ENCODE assay signal across 8 mouse cellular contexts in the genomic region with DNA sequence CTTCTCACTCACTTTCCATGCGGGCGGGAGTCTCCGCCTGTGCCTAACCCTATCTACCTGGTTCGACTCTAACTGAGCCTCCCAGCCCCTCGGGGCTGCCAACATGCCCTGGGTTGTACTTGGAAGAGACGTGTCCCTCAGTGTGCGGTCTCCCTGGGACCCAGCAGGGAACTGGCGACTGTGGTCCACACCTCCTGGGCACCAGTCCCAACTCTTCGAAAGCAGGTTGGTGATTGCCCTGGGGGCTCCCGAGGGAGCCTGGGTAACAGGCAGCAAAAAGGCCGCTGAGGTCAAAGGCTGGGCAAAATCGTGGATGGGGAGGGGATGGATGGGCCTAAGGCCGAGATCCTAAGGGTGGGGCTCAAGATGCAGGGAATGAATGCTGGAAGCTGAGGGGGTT. TPM values are rescaled to one million over a fixed set of nuclear protein-coding genes. Genes with fewer than 3 reads are reported as not detected.
DNase-seq lines count a peak whose midpoint lies in the region; ATAC-seq and TF ChIP-seq lines count a peak whose summit lies in the region.

No protein-coding gene starts in this region.

- no peaks in the 10 kb centered on the region for H3K36me3 ChIP-seq in spleen, adult 2 months (ENCODE audit: control insufficient read depth, insufficient read depth, low read length)
- peaks cover 8% of the 10 kb centered on the region for H3K36me3 ChIP-seq in limb, embryonic 12.5 days
- 0 out of 2 replicates have a peak, but pooled peaks cover 2% of the 10 kb centered on the region for H3K36me3 ChIP-seq in stomach, embryonic 14.5 days (ENCODE audit: control insufficient read depth, insufficient read depth, low read length)

- peaks cover 10% of the 10 kb centered on the region; the same call in 1 of the 2 replicates for H3K4me1 ChIP-seq in spleen, adult 2 months (ENCODE audit: control insufficient read depth, insufficient read depth, insufficient read length)
- H3K4me1 ChIP-seq in limb, embryonic 12.5 days (replicated peaks): peaks cover 18% of the 10 kb centered on the region
- peaks cover 17% of the 10 kb centered on the region for H3K4me1 ChIP-seq in stomach, embryonic 14.5 days (ENCODE audit: control insufficient read depth, insufficient read depth, low read length)

- TF ChIP-seq CTCF in spleen, adult 2 months (IDR thresholded peaks at IDR 0.05; ENCODE audit: extremely low read depth, insufficient read depth, insufficient read length, insufficient replicate concordance): no peak

- TF ChIP-seq POLR2A in spleen, adult 2 months (IDR thresholded peaks at IDR 0.05; ENCODE audit: low read depth, low read length): no peak

- H3K27me3 ChIP-seq in spleen, adult 2 months (ENCODE audit: control insufficient read depth, insufficient read depth, low read length): no peaks in the 10 kb centered on the region
- H3K27me3 ChIP-seq in limb, embryonic 12.5 days: peaks cover 2% of the 10 kb centered on the region; the same call in 1 of the 2 replicates
- no peaks in the 10 kb centered on the region for H3K27me3 ChIP-seq in stomach, embryonic 14.5 days (ENCODE audit: control insufficient read depth, insufficient read depth, low read length)

- peak overlapping the region; percentile 83 for H3K4me2 ChIP-seq in limb, embryonic 12.5 days
- peak overlapping the region; percentile 92 for H3K4me2 ChIP-seq in stomach, embryonic 14.5 days (replicated peaks; ENCODE audit: low read depth, low read length)

- DNase-seq in adrenal gland, postnatal 14 days: peak; percentile 77
- no peak for DNase-seq in adrenal gland, postnatal 4 days (ENCODE audit: low spot score in 2 of 2)
- DNase-seq in spleen, adult 2 months (ENCODE audit: low read depth in 1 of 2, low spot score in 2 of 2): no peak
- DNase-seq in spleen, adult 18-20 months: no peak
- no peak for DNase-seq in thymus, postnatal 10 days (ENCODE audit: low spot score in 2 of 2)
- DNase-seq in frontal cortex, adult 2 months (ENCODE audit: extremely low spot score in 1 of 2, low spot score in 1 of 2): no peak

- H3K9me3 ChIP-seq in limb, embryonic 12.5 days: no peaks in the 10 kb centered on the region
- no peaks in the 10 kb centered on the region for H3K9me3 ChIP-seq in stomach, embryonic 14.5 days (ENCODE audit: control insufficient read depth, low read depth, low read length)

- H3K4me3 ChIP-seq in spleen, adult 2 months (ENCODE audit: extremely low read depth, insufficient read depth, insufficient read length): no peak overlapping the region
- peak overlapping the region; percentile 98 for H3K4me3 ChIP-seq in limb, embryonic 12.5 days (replicated peaks)
- peak overlapping the region; percentile 82 for H3K4me3 ChIP-seq in stomach, embryonic 14.5 days (ENCODE audit: low read depth, low read length)

- ATAC-seq in limb, embryonic 12.5 days (ENCODE audit: insufficient number of reproducible peaks, insufficient read depth, low FRiP score, low TSS enrichment, low read depth): no peak
- no peak for ATAC-seq in stomach, embryonic 14.5 days (ENCODE audit: insufficient number of reproducible peaks, insufficient read depth, low FRiP score, low read depth)

- WGBS in spleen, adult 2 months: 83% methylated on average over 13 of the region's 13 CpGs
- WGBS in limb, embryonic 12.5 days: 67% methylated on average over 13 of the region's 13 CpGs
- 64% methylated on average over 13 of the region's 13 CpGs for WGBS in stomach, embryonic 14.5 days

- H3K27ac ChIP-seq in spleen, adult 2 months (ENCODE audit: insufficient read depth, low read length): 0 out of 2 replicates have a peak overlapping the region, but pooled peaks have one; percentile 71
- no peak overlapping the region for H3K27ac ChIP-seq in limb, embryonic 12.5 days
- no peak overlapping the region for H3K27ac ChIP-seq in stomach, embryonic 14.5 days (ENCODE audit: low read length)

- H3K9ac ChIP-seq in limb, embryonic 12.5 days (replicated peaks): peak overlapping the region; percentile 90
- H3K9ac ChIP-seq in stomach, embryonic 14.5 days (replicated peaks; ENCODE audit: low read depth, low read length): peak overlapping the region; percentile 87

RNA-seq across cellular contexts. Expression of a gene that starts 1.0 kb away (rescaled TPM):
- total RNA-seq in adrenal gland, postnatal 14 days (2021): 31.5 and 33.4 TPM in 2 replicates
- 10 to 100 TPM; 34.4 to 37.3 TPM for total RNA-seq in adrenal gland, postnatal 4 days (2021)
- 34.4 and 46.4 TPM in 2 replicates for polyA plus RNA-seq in spleen, adult 2 months (2012; rRNA removed)
- polyA plus RNA-seq in limb, embryonic 12.5 days (2016; fragmentation: Nextera tagmentation; extraction: Ambion mirVana): 36.2 and 37.7 TPM in 2 replicates
- 30.2 and 30.5 TPM in 2 replicates for polyA plus RNA-seq in stomach, embryonic 14.5 days (2014; fragmentation: Nextera tagmentation; extraction: Ambion mirVana)
- polyA plus RNA-seq in frontal cortex, adult 2 months (2012; rRNA removed): 49.7 and 52.4 TPM in 2 replicates

RNA-seq across cellular contexts. Expression of a gene that starts 34.0 kb away (rescaled TPM):
- 61.6 and 63.5 TPM in 2 replicates for total RNA-seq in adrenal gland, postnatal 14 days (2021)
- 10 to 100 TPM; 65.9 to 66.3 TPM for total RNA-seq in adrenal gland, postnatal 4 days (2021)
- 27.5 and 36.4 TPM in 2 replicates for polyA plus RNA-seq in spleen, adult 2 months (2012; rRNA removed)
- polyA plus RNA-seq in limb, embryonic 12.5 days (2016; fragmentation: Nextera tagmentation; extraction: Ambion mirVana): 69.3 and 78.4 TPM in 2 replicates
- polyA plus RNA-seq in stomach, embryonic 14.5 days (2014; fragmentation: Nextera tagmentation; extraction: Ambion mirVana): 94.7 and 96.3 TPM in 2 replicates
- 43.1 and 43.8 TPM in 2 replicates for polyA plus RNA-seq in frontal cortex, adult 2 months (2012; rRNA removed)

RNA-seq across cellular contexts. Expression of a gene that starts 38.9 kb away (rescaled TPM):
- total RNA-seq in adrenal gland, postnatal 14 days (2021): 27.1 and 29.5 TPM in 2 replicates
- total RNA-seq in adrenal gland, postnatal 4 days (2021): 10 to 100 TPM; 30.5 to 33.5 TPM
- polyA plus RNA-seq in spleen, adult 2 months (2012; rRNA removed): 21.1 and 29.0 TPM in 2 replicates
- 13.4 and 14.6 TPM in 2 replicates for polyA plus RNA-seq in limb, embryonic 12.5 days (2016; fragmentation: Nextera tagmentation; extraction: Ambion mirVana)
- 13.4 and 13.5 TPM in 2 replicates for polyA plus RNA-seq in stomach, embryonic 14.5 days (2014; fragmentation: Nextera tagmentation; extraction: Ambion mirVana)
- 23.7 and 24.1 TPM in 2 replicates for polyA plus RNA-seq in frontal cortex, adult 2 months (2012; rRNA removed)

RNA-seq across cellular contexts. Expression of a gene that starts 55.4 kb away (rescaled TPM):
- total RNA-seq in adrenal gland, postnatal 14 days (2021): 8.2 and 8.6 TPM in 2 replicates
- 1 to 10 TPM; 8.0 to 9.2 TPM for total RNA-seq in adrenal gland, postnatal 4 days (2021)
- 6.6 and 7.3 TPM in 2 replicates for polyA plus RNA-seq in spleen, adult 2 months (2012; rRNA removed)
- 8.3 and 9.5 TPM in 2 replicates for polyA plus RNA-seq in limb, embryonic 12.5 days (2016; fragmentation: Nextera tagmentation; extraction: Ambion mirVana)
- polyA plus RNA-seq in stomach, embryonic 14.5 days (2014; fragmentation: Nextera tagmentation; extraction: Ambion mirVana): 13.3 and 13.7 TPM in 2 replicates
- 6.6 TPM in 2 replicates for polyA plus RNA-seq in frontal cortex, adult 2 months (2012; rRNA removed)

RNA-seq across cellular contexts. Expression of a gene that starts 58.9 kb away (rescaled TPM):
- 18.7 and 20.9 TPM in 2 replicates for total RNA-seq in adrenal gland, postnatal 14 days (2021)
- 10 to 100 TPM; 21.0 to 22.2 TPM for total RNA-seq in adrenal gland, postnatal 4 days (2021)
- 20.5 and 21.6 TPM in 2 replicates for polyA plus RNA-seq in spleen, adult 2 months (2012; rRNA removed)
- polyA plus RNA-seq in limb, embryonic 12.5 days (2016; fragmentation: Nextera tagmentation; extraction: Ambion mirVana): 3.0 and 3.8 TPM in 2 replicates
- polyA plus RNA-seq in stomach, embryonic 14.5 days (2014; fragmentation: Nextera tagmentation; extraction: Ambion mirVana): 7.0 and 8.1 TPM in 2 replicates
- 4.5 and 5.0 TPM in 2 replicates for polyA plus RNA-seq in frontal cortex, adult 2 months (2012; rRNA removed)
